Mouse (Mus musculus) midbrain, embryonic 16.5 days (tissue): ENCODE measurements around the gene Rdh8. TPM values are rescaled to one million over a fixed set of nuclear protein-coding genes. Genes with fewer than 3 reads are reported as not detected.

Source experiments
- ATAC-seq: fragments of 200-750 bp; cut with Nextera tagmentation; 2 replicates; pipeline ENCODE4 v1.8.0; 2017; ENCODE audit warnings: moderate TSS enrichment
- H3K27ac ChIP-seq: fragments of 300-500 bp; sonication (generic); 2 replicates; pipeline ENCODE4 v1.5.1; 2014; ENCODE audit warnings: mild to moderate bottlenecking, low read length, mixed read lengths
- H3K27me3 ChIP-seq: fragments of 300-500 bp; sonication (generic); 2 replicates; pipeline ENCODE4 v1.6.1; 2014; ENCODE audit warnings: low read depth, low read length, mixed read lengths; ENCODE audit not compliant: control insufficient read depth, insufficient read depth
- H3K36me3 ChIP-seq: fragments of 300-500 bp; sonication (generic); 2 replicates; pipeline ENCODE4 v1.6.1; 2014; ENCODE audit warnings: mild to moderate bottlenecking, low read length, moderate library complexity, mixed read lengths; ENCODE audit not compliant: control insufficient read depth, insufficient read depth
- H3K4me1 ChIP-seq: fragments of 300-500 bp; sonication (generic); 2 replicates; pipeline ENCODE4 v1.6.1; 2014; ENCODE audit warnings: mild to moderate bottlenecking, low read length, mixed read lengths; ENCODE audit not compliant: control insufficient read depth, insufficient read depth
- H3K4me2 ChIP-seq: fragments of 300-500 bp; sonication (generic); 2 replicates; pipeline ENCODE4 v1.6.1; 2014; ENCODE audit warnings: mild to moderate bottlenecking, low read length, mixed read lengths
- H3K4me3 ChIP-seq: fragments of 300-500 bp; sonication (generic); 2 replicates; pipeline ENCODE4 v1.5.1; 2014; ENCODE audit warnings: low read depth, mild to moderate bottlenecking, low read length, moderate library complexity, mixed read lengths
- H3K9ac ChIP-seq: fragments of 300-500 bp; sonication (generic); 2 replicates; pipeline ENCODE4 v1.6.1; 2014; ENCODE audit warnings: low read depth, low read length, mixed read lengths
- H3K9me3 ChIP-seq: fragments of 300-500 bp; sonication (generic); replicated peaks from 2 replicates; pipeline ENCODE4 v1.6.1; 2014; ENCODE audit warnings: mild to moderate bottlenecking, low read length, mixed read lengths; ENCODE audit not compliant: control insufficient read depth, poor library complexity, severe bottlenecking
- WGBS: fragments of 180-500 bp; shearing (Covaris S2); extraction: QIAGEN DNeasy Blood & Tissue Kit; methylation state at CpG from one replicate; pipeline ENCODE4 v1.1.7; 2014; 5-methylcytosine and 5-hydroxymethylcytosine counted together
- polyA plus RNA-seq: library from polyadenylated mRNA; unstranded; fragments of >200 nt; fragmentation: Nextera tagmentation; extraction: Ambion mirVana; gene quantifications from 2 replicates; pipeline ENCODE4 v1.2.1, GENCODE M21; 2015

Rdh8 gene
- polyA plus RNA-seq, 1 experiment from 2014 or later = not detected

DNA sequence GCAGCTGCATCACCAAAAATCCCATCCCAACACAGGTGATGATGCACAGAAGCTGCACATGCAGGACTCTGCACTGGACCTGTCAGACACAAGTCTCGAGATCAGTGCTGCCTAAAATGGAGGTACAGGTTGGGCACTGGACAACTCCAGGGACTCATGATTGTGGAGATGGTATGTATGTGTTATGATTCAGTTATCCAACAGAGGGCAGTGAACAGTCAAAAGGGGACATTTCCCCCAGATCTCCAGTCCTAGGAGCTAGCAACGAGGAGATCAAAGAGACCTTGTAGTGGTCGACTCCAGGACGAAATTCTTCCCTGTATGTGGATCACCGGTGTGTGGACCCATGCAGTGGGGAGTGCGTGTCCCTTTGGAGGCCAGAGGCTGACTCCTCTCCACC is 41.6 kb downstream of the Rdh8 start:
- ATAC-seq = no peak
- no peak overlapping the region for H3K27ac ChIP-seq
- H3K4me3 ChIP-seq = no peak overlapping the region
- H3K9ac ChIP-seq = no peak overlapping the region
- H3K4me1 ChIP-seq = no peaks in the 10 kb centered on the region
- no peaks in the 10 kb centered on the region for H3K9me3 ChIP-seq
- no peak overlapping the region for H3K4me2 ChIP-seq
- WGBS = 50% methylated on average over 6 of the region's 6 CpGs
- 0 out of 2 replicates have a peak, but pooled peaks cover 4% of the 10 kb centered on the region for H3K27me3 ChIP-seq
- no peaks in the 10 kb centered on the region for H3K36me3 ChIP-seq

DNA sequence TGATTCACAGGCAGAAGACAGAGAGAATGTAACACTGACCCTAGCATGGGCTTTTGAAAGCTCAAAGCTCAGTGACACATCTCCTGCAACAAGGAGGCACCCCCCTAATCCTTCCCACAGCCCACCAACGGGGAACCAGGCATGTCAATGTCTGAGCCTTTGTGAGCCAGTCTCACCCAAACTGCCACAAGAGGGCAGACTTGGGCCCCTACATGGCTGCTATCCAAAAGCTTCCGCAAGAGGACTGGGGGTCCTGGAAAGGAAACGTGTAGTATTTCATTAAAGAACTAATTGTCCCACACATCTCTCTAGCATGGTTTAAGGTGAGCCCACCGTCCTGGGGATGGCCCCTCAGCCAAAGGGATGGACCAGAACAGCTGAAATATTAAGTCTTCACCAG is 43.5 kb downstream of the Rdh8 start:
- 11% methylated on average over 4 of the region's 4 CpGs for WGBS
- ATAC-seq = no peak
- Histone ChIP-seq H3K9me3 (no peaks in the 10 kb centered on the region), H3K27me3 (peaks cover 4% of the 10 kb centered on the region; the same call in 1 of the 2 replicates), H3K4me2 (no peak overlapping the region), H3K27ac (no peak overlapping the region), H3K9ac (no peak overlapping the region), H3K4me3 (no peak overlapping the region), H3K4me1 (no peaks in the 10 kb centered on the region), H3K36me3 (no peaks in the 10 kb centered on the region)

DNA sequence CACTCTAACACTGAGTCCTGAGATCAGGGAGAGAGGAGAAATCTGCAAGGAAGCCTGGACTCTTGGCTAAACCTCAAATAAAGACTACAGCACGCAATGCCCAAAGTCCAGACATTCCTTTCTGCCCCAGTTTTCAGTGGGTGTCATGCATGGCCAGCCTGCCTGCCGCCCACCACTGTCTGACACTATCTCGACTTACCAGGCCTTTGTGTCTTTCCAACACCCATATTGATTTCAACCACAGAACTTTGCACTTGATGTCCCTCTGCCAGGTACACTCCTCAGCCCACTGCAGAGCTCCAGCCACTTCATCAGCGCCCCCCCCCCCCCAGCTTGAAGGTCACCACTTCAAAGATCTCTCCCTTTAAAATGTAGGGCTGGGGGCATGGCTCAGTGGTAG is 43.9 kb downstream of the Rdh8 start:
- ATAC-seq = no peak
- no peaks in the 10 kb centered on the region for H3K9me3 ChIP-seq
- no peak overlapping the region for H3K4me2 ChIP-seq
- peaks cover 4% of the 10 kb centered on the region for H3K27me3 ChIP-seq
- no peak overlapping the region for H3K4me3 ChIP-seq
- H3K36me3 ChIP-seq = no peaks in the 10 kb centered on the region
- H3K27ac ChIP-seq = no peak overlapping the region
- WGBS = 57% methylated on average over 4 of the region's 4 CpGs
- no peaks in the 10 kb centered on the region for H3K4me1 ChIP-seq
- no peak overlapping the region for H3K9ac ChIP-seq

DNA sequence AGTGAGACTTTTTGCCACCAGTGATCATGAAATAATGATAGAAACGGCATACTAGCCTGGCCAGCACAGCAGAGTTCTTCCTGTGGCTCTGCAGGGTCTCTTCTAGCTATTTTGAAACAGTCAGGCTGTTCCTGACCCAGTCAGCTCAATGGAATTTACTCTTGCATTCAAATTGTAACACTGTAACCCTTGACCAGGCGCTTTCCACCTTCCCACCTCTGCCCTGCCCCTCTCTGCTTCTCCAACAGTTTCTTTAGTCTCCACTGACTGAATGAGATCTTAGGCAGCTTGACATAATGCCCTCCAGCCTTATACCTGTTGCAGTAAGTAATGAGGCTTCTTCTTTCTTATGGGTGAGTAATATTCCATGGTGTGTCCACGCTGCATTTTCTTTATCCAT is 48.6 kb downstream of the Rdh8 start:
- no peak for ATAC-seq
- Histone ChIP-seq H3K27ac (no peak overlapping the region), H3K36me3 (no peaks in the 10 kb centered on the region), H3K9ac (no peak overlapping the region), H3K9me3 (no peaks in the 10 kb centered on the region), H3K27me3 (peaks cover 32% of the 10 kb centered on the region), H3K4me3 (no peak overlapping the region), H3K4me1 (no peaks in the 10 kb centered on the region), H3K4me2 (no peak overlapping the region)
- 61% methylated on average over 3 of the region's 3 CpGs for WGBS

DNA sequence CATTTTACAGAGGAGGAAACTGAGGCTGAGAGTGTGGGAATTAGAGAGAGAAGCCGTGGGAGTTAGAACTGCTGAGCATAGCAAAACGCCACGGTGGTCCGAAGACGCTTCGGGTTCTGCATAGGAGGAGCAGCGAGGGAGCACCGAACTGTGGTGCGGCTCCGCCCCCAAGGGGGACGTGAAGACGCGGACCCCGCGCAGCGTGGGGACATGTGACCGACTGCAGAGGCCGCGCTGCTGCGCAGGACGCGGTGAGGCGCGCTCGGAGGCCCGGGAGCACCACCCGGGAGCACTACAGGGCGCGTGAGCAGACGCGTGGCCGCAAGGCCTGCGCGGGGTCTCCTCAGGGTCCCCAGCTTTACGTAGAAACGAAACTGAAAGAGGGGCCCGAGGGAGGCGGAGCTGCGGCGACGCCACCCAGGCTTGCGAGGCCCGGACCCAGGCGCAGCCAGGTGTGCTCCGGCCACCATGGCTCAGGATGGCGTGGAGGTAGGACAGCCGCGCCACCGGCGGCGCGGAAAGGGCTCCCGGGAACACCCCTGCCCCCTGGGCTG is 50.2 kb downstream of the Rdh8 start, which contains the start of gene A230050P20Rik:
TSS of gene A230050P20Rik (plus strand) at position 195 of the 554 bp plus-strand sequence.
- Histone ChIP-seq H3K4me3 (peak within 1 kb of the TSS; percentile 35), H3K4me2 (peak within 1 kb of the TSS; percentile 51), H3K4me1 (no peaks in the 10 kb centered on the region), H3K9me3 (no peaks in the 10 kb centered on the region), H3K27ac (no peak within 1 kb of the TSS), H3K36me3 (peaks cover 3% of the 10 kb centered on the region; the same call in 1 of the 2 replicates), H3K27me3 (peaks cover 32% of the 10 kb centered on the region), H3K9ac (peak within 1 kb of the TSS; percentile 55)
- WGBS = 12% methylated on average over 47 of the region's 53 CpGs
- ATAC-seq = 0 out of 2 replicates have a peak, but pooled peaks have one; percentile 47

DNA sequence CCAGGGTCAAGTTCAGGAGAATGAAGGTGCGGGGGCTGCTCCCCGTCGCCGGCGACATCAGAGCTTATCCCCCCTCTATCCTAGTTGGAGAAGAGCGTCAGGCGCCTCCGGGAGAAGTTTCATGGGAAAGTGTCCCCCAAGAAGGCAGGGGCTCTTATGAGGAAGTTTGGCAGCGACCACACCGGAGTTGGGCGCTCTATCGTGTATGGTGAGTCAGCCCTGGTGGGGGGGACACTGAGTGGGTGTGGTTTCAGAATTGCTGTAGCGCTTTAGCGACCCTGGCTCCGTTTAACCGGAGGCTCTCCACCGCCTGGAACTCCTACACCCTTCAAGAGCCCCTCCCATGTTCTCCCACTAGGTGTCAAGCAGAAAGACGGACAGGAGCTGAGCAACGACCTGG is 50.9 kb downstream of the Rdh8 start:
- Histone ChIP-seq H3K4me1 (no peaks in the 10 kb centered on the region), H3K9ac (no peak overlapping the region), H3K4me3 (peak overlapping the region; percentile 35), H3K9me3 (no peaks in the 10 kb centered on the region), H3K27me3 (peaks cover 32% of the 10 kb centered on the region), H3K4me2 (peak overlapping the region; percentile 51), H3K36me3 (peaks cover 3% of the 10 kb centered on the region; the same call in 1 of the 2 replicates), H3K27ac (no peak overlapping the region)
- ATAC-seq = no peak
- WGBS = 10% methylated on average over 19 of the region's 19 CpGs

DNA sequence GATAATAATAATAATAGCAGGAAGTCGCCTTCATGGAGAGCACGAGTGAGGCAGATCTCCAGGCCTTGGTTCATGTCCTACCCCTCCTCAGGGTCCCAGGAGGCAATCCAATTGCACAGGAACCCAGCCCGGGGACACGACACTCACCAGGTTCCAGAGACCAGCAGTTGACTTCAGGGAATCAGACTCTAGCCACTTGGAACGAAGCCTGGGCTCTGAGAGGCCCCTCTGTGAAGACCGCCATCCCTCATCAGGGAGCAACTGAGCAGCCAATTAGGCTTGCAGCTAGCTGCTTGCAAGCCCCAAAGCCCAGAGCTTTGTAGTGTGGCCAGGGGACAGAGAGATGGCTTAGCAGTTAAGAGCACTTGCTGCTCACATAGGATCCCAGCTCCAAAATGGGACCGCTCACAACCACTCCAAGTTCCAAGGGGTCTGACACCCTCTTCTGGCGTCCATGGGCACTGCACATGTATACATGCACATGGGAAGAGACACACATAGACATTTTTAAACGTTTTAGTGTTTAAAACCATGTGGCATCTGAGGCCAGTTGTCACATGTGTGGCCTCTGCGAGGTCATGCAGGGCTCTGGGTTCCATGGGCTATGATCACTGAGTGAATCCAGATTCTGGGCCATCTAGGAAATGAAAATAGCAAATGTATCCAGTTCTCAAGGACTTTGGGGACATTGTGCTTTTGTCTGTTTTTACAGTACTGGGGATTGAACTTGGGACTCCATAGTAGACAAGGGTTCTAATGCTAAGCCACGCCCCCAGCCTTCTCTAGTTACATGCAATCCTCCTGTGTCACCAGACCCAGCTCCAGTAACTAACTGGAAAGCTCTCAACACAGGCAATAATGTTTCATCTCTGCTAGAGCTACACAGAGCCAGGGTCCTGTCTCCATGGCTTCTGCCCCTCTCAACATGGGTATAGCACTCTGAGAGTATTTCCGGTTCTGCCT is 52.2 kb downstream of the Rdh8 start:
- H3K9me3 ChIP-seq = no peaks in the 10 kb centered on the region
- no peaks in the 10 kb centered on the region for H3K4me1 ChIP-seq
- H3K9ac ChIP-seq = no peak overlapping the region
- peaks cover 3% of the 10 kb centered on the region; the same call in 1 of the 2 replicates for H3K36me3 ChIP-seq
- ATAC-seq = no peak
- no peak overlapping the region for H3K4me3 ChIP-seq
- no peak overlapping the region for H3K27ac ChIP-seq
- H3K27me3 ChIP-seq = peaks cover 32% of the 10 kb centered on the region
- no peak overlapping the region for H3K4me2 ChIP-seq
- 72% methylated on average over 12 of the region's 12 CpGs for WGBS

DNA sequence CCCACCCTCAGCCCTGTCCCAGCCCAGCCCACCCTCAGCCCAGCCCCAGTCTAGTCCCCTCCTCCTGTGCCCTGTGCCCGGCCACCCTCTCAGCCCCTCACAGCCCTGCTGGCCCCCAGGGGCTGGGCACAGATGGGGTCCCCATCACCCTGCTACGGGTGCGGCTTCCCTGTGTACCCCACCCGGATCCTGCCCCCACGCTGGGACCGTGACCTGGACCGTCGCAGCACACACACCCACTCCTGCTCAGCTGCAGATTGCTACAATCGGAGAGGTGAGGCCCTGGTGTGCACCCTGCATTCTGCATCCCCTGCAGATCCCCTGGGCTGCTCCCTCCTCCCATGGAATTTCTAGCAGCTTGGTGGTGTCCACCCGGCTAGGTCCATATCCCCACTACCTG is 54.7 kb downstream of the Rdh8 start:
- H3K27me3 ChIP-seq = peaks cover 24% of the 10 kb centered on the region
- H3K27ac ChIP-seq = no peak overlapping the region
- ATAC-seq = no peak
- H3K36me3 ChIP-seq = peaks cover 3% of the 10 kb centered on the region; the same call in 1 of the 2 replicates
- no peaks in the 10 kb centered on the region for H3K9me3 ChIP-seq
- no peak overlapping the region for H3K4me3 ChIP-seq
- peaks cover 5% of the 10 kb centered on the region for H3K4me1 ChIP-seq
- no peak overlapping the region for H3K9ac ChIP-seq
- H3K4me2 ChIP-seq = no peak overlapping the region
- WGBS = 91% methylated on average over 10 of the region's 10 CpGs

DNA sequence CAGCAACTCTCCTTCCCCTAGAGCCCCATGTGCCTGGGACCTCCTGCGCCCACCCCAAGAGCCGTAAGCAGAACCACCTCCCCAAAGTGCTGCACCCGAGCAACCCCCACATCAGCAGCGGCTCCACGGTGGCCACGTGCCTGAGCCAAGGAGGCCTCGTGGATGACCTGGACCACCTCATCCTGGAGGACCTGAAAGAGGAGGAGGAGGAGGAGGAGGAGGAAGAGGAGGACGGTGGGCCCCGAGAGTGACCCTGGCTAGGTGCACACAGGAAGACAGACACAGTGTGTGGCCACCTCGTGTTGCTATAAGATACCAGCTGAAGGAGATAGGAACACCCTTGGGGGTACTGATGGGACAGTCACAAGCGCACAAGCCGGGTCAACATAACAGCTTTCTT is 55.2 kb downstream of the Rdh8 start:
- peaks cover 3% of the 10 kb centered on the region; the same call in 1 of the 2 replicates for H3K36me3 ChIP-seq
- H3K4me2 ChIP-seq = no peak overlapping the region
- H3K4me3 ChIP-seq = no peak overlapping the region
- H3K4me1 ChIP-seq = peaks cover 5% of the 10 kb centered on the region
- ATAC-seq = no peak
- no peak overlapping the region for H3K9ac ChIP-seq
- peaks cover 20% of the 10 kb centered on the region for H3K27me3 ChIP-seq
- no peaks in the 10 kb centered on the region for H3K9me3 ChIP-seq
- no peak overlapping the region for H3K27ac ChIP-seq
- WGBS = 90% methylated on average over 12 of the region's 12 CpGs
